Mouse (Mus musculus) thymus, postnatal 10 days (tissue): Measurements from ENCODE around the gene Cnpy4.
A peak's percentile ranks its signal among the peaks of the same experiment; 100 is the strongest.

Source experiments
- DNase-seq, 2 experiments: peaks; one replicate each; pipeline ENCODE4 v3.0.0; 2021; ENCODE audit warnings: low spot score in 2 of 2

The Cnpy4 gene

DNA sequence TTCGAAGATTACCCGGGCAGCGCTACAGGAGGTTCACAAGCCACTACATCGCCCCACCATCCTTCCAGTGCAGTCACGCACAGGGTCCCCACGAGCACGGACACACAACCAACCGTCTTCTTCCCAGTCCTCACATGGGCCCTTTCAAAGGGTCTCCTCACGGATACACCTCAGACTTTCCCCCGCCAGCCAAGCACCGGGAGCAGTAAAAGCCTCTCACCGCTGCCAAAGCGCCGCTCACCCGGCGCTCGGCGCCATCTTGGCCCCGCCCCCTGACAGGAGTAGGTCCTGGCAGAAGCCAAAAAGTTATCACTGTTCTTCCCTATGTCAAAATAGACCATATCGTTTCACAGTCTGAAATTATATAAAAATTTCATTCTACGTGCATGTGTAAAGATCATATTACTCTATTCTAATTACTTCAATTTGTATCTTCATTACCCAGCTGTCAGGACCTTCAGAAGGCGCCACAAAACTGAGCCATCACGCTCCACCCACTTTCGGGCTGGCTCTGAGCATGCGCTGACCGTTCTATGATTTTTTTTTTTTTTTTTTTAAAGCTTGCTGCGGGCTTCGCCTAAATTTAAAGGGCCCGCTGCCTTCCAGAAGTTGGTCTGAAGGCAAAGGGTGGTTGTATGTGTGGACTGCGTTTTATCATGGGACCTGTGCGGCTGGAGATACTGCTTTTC, at the start of gene Cnpy4, which contains the start of gene Taf6:
Cnpy4 (plus strand) TSS at position 536 of the 689 bp plus-strand sequence.
Taf6 (minus strand) TSS at position 502 of the 689 bp plus-strand sequence.
- DNase-seq = peak; percentile 72 to 85

DNA sequence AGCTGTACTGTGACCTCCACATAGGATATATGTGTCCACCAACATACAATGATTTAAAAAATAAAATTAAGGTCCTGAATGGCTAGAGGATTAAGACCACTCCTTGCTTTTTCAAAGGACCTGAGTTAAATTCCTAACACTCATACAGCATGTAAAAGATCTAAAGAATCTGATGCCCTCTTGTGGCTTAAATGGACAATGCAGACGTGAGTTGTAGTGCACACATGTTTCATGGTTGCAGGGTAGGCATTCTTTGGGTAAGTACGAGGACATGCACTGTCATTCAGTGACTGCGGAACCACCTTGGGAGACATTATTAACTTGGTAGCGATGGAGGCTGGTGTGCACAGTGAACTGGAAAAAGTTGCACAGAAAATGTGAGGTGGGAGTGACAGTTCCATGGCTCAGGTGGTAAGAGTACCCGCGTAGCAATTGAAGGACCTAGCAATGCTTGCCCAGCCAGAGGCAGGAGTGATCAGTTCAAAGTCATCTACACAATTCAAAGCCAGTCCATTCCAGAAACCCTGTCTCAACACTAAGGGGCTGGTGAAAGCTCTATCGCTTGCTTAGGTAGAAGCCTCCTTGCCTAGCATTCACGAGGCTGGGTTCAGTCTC, 49.2 kb upstream of the Cnpy4 start:
- DNase-seq = peak in 1 of 2 experiments; percentile 42

DNA sequence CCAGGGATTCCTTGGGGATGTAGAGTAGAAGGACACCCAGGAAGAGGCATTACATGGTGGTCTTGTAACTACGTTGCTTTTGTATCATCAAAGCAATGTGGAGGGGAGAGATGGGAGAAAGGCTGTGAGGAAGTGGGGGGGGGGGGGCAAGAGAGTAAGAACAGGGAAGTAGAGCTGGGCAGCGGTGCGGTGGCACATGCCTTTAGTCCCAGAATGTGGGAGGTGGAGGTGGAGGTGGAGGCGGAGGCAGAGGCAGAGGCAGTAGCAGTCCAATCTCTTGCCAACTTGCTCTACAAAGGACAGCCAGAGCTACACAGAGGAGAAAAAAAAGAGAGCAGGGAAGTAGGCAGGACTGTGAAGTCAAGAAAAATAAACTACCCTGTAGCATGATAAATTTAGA, 48.7 kb upstream of the Cnpy4 start:
- no peak for DNase-seq

DNA sequence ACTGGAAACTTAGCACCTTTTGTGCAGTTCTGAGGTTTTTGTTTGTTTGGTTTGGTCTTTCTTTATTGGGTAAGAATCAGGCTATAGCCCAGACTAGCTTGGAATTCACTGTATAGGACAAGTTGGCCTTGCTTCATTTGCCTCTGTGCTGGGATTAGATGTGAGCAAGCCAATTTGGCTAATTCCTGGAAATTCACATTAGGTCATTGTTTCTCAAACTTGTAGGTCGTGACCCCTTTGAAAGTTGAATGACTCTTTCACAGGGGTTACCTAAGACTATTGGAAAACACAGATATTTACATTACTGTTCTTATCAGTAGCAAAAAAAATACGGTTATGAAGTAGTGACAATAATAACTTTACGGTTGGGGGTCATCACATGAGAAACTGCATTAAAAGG, 32.9 kb upstream of the Cnpy4 start:
- no peak for DNase-seq

DNA sequence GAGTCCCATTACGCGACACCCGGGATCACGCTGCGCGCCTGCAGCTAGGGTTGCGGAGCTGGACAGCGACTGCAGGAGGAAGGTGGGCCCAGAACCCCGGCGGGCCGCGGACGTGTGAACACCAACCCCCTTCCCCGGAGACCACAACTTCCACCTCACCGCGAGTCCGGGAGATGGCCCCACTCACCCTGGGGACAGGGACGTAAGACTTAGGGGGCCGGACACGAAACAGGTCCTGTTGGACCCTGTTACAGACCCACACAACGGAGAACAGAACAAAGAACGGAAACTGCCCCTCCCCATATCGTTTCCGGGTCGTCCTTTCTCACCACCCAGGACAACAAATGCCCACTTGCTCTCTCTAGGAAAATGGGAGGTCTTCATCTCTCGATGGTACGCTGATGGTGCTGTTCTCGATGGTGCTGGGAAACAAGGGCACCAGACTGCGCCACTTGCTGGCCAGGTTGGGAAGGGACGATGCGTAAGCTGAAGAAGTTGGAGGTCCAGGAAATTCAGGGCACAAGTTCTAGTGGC, 31.8 kb upstream of the Cnpy4 start, which contains the start of gene Zfp113:
Zfp113 (minus strand) TSS at position 302 of the 534 bp plus-strand sequence.
- peak; percentile 79 to 83 for DNase-seq

DNA sequence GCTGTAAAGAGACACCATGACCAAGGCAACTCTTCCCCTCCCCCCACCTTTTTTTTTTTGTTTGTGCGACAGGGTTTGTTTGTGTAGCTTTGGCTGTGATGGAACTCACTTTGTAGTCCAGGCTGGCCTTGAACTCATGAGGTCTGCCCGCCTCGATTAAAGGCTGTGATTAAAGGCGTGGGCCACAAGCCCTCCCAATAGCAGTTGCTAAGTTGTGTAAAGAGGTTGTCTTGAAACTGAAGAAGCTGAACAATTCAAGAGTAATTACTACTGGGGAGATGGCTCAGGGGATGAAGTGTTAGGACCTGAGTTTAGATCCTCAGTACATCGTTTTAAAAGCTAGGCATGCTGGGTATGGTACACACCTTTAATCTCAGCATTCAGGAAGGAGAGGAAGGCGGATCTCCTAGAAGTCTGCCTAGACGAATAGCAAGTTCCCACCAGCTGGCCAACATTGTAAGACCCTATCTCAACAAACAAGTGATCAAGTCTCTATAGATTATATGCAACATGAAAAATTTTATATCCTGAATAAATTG, 27.0 kb upstream of the Cnpy4 start:
- DNase-seq = no peak

DNA sequence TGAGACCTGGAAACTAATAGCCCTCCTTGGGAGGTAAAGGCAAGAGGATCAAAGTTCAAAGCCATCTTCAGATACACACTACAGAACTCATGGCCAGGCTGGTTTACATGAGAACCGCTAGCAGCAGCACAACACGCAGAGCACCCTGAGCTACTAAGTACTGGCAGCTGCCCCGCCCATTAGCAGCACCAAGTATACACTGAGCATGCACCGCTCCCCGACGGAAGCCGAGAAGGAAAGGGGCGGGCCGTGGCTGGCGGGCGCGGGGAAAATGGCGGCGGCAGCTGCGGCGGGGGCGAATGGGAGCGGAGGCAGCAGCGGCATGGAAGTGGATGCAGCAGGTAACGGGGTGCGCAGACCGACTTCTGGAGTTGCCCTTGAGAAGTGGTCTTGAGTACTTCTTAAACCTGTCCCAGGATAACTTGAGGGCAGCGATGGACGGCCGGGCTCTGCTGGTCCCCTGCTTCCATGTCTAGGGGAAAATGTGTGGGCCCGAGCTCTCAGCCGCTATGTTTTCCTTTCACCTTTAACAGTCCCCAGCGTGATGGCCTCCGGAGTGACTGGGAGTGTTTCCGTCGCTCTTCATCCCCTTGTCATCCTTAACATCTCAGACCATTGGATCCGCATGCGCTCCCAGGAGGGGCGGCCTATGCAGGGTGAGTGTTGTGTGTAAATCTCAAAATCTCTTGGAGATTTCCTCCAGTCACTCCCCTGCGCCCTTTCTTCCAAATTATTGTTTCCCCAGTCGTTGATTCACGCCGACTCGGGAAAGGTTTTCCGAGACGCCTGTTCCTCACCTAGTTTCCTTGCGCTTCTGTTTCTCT, 26.2 kb upstream of the Cnpy4 start, which contains the start of gene Cops6:
Cops6 (plus strand) TSS at position 230 of the 824 bp plus-strand sequence.
- peak; percentile 91 to 93 for DNase-seq

DNA sequence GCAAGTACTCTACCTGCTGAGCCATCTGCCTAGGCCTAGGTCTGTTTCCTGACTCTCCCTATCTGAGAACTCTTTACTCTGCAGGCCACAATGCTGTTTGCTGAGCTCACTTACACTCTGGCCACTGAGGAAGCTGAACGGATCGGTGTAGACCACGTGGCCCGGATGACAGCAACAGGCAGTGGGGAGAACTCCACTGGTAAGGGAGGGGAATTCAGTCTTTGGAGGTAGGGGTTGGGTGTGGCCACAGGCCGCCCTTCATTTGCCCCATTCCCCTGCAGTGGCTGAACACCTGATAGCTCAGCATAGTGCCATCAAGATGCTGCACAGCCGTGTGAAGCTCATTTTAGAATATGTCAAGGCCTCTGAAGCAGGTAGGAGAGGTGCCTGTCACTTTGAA, 24.2 kb upstream of the Cnpy4 start:
- no peak for DNase-seq

DNA sequence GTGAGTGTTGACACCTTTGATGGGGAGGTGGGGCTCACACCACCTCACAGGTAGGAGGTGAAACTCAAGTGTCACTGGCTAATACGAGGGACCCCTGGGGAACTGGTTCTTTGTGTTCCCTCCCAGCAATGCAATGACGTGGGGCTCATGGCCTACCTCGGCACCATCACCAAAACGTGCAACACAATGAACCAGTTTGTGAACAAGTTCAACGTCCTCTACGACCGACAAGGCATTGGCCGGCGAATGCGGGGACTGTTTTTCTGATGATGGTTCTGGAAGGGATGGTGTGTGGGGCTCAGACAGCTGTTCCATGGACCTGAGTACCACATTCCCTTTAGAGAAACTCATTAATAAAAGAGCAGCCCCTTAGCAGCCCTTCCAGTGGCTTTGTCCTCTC, 23.7 kb upstream of the Cnpy4 start:
- DNase-seq = no peak

DNA sequence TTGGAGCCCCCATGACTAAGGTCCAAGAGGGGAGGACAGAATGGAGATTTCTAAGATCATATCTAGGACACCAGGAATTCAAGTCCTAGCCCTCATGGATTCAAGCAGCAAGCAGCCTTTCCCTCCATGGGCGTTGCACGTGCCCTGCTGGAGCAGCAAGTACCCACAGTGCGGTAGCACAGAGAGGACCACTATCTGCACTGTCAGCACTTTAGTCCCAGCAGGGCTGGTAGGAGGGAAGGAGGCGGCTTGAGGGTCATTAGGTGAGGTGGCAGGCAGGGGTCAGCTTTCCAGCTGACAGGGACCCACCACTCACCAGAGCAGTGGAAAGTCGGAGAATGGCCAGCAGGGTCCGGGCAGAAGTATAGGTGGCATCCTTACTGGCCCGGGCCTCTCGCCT, 21.7 kb upstream of the Cnpy4 start:
- DNase-seq = no peak

DNA sequence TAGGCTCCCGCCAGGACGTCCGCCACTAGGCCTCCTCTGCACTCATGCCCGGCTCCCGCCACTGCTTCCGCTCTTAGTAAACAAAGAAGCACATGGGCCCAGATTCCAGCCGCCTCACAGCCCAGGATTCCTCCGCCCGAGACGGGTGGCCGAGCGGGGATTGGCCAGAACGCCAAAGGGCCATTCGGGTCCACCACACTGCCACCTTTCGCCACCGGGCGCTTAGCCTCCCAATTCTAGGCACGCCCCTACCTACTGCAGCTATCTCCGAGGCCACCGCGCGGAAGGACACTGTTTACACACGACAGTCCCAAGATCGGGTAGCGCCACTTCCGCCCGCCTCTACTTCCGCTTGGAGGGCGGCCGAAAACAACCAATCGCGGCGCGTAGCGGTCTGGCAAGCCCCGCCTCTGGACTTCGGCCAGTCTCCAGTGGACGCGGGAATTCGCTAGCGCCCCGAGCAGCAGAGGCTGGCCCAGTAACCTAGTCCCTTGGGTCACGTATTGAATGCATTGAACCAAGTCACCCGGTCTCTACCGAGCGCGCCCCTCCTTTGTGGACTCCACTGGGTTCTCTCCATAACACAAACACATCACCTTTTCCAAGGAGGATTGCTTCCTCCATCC, 16.2 kb upstream of the Cnpy4 start:
- DNase-seq = peak; percentile 89 to 90

DNA sequence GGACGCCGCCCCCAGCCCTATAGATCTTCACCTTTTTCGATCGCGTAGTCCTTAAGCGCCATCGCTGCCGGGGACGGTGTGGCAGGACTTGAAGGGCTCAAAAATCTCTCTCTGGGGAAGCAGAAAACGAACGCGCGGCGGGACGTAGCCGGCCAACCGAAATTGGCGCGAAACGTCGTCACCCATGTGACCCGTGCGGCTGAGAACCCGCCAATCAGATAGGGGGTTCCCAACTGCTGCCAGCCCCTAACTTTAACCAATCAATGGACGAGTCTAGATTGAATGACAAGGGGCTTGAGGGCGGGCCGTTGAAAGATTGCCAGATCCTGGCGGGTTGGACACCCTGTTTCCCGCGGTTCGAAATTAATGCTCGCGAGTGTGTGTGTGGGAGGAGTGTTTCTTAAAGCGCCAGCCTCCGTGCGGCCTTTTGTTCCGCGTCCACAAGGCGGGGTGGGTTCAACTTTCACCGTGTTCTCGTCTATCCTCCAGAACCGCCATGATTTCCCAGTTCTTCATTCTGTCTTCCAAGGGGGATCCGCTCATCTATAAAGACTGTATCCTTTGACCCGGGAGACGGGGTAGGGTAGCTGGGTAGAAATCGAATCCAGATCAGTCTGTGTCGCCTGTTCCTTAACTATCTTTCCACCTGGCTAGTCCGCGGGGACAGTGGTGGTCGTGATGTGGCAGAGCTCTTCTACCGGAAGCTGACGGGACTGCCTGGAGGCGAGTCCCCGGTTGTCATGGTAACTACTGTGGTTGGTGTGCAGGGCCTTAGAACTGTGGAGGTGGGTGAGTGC, 15.4 kb upstream of the Cnpy4 start, which contains the start of the genes Ap4m1 and Mcm7:
Ap4m1 (plus strand) TSS at position 308 of the 797 bp plus-strand sequence.
Mcm7 (minus strand) TSS at position 728 of the 797 bp plus-strand sequence.
- DNase-seq = peak; percentile 86 to 90

DNA sequence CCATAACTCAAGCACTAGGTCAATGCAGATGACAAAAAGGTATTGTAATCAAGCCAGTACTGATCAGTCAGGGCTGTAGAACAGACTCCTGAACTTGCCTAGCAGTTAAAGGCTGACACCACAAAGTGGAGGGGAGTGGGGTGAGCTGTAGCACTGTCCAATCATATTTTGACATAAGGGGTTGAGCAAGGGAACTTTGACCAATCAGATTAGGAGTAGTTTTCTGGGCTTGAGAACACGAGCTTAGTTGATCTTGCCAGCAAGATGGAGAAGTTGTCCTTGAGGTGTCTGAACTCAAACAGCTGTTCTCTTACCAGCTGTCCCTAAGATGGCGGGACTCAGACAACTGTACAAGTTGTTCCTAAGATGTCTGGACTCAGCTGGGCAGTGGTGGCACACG, 14.1 kb upstream of the Cnpy4 start:
- DNase-seq = no peak

DNA sequence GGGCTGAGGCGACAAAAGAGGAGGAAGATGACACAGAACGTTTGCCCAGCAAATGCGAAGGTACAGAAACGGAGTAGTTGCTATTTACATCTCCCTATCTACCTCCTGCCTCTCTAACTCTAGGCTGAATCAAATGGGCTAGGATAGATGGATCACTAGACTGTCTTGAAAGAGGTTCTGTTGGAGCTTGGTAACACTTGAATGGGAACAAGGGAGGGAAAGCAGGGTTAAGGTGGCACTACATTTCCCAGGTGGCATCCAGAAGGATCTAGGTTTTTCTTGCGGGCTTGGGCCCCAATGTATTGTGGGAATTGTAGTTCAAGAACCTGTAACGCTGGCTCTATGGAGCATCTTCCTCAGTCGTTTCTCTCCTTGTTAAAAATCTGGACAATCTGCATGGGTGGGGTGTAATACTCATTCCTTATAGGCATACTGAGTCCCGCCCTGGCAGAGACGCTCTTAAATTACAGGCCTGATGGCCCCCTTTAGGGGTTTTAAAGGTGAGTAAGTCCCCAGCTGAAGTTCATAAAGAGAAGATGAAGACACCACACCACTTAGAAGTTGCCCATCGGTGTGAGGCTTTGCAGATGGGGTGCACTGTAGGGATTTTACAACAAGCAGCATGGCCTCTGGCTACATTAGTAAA, 499 bp downstream of the Cnpy4 start:
- peak; percentile 48 to 62 for DNase-seq

DNA sequence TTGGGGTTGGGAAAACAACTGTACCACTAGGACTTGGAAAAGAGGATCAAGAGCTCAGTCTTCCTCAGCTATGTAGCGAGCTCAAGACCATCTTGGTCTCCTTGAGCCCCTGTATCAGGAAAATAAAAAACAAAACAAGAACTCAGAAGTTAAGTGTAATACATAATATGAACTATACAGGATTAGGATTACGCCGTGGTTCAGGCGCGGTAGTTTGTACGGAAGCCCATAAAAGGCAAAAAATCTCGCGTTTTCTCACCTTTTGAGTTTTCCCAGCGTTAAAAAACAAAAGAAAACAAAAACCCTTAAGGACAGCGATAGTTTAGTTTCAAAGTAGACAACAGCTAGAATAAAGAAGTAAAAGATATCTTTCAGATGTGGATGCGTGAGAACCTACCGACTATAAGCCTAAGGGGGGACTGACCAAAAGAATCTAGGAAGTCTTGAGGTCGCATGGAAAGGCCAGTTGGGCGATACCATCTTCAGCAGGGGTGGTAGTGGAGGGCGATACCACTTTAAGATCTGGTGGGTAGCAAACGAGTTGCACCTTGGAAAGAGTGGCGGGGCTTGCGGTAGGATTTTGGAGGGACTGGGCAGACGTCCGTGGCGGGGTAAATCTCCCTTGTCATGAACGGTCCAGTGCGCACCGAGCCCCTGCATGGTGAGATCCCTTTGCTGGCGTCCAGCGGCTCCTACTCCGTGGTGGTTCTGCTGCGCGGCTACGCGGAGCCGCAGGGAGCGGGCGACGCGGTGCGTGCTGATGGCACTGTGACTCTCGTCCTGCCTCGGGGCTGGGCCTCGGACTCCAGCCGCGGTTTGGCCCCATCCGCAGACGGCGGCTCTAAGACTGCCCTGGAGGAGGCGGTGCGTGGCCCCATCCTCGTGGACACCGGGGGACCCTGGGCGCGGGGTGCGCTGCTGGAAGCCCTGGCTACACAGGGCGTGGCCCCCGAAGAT, 6.8 kb downstream of the Cnpy4 start, which contains the start of gene Mblac1:
Mblac1 (plus strand) TSS at position 544 of the 957 bp plus-strand sequence.
- peak; percentile 72 to 75 for DNase-seq

DNA sequence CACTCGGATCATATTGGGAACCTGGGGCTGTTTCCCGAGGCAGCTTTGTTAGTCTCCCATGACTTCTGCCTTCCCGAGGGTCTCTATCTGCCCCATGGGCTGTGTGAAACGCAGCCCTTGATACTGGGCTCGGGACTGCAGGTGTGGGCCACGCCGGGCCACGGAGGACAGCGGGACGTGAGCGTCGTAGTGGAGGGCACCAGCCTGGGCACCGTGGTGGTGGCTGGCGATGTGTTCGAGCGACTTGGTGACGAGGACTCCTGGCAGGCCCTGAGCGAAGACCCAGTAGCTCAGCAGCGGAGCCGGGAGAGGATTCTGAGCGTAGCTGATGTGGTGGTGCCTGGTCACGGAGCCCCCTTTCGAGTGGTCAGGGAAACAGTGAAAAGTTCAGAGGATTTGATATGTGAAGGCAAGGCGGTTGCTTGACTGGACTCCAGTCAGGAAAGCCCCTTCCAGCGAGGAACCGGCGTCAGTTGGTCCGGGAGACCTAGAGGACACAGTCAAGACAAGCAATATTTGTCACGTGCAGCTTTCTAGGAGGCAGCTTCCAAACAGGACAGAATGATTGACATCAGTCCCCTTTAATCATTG, 7.6 kb downstream of the Cnpy4 start:
- DNase-seq = peak; percentile 24 to 30

DNA sequence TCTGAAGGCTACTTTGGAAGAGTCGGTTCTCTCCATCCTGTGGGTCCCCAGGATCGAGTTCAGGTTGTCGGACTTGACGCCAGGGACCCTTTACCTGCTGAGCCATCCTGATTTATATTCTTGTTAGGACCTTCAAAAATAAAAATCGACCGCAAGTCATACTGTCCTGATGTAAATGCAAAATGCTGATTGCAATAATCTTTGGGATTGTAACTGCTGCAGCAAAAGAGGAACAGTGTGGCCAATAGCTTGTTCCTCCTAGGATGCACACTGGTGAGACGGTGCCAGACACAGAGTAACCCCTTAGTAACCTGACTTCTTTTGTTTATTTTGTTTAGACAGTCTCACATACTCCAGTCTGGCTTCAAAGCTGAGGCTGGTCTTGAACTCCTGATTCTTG, 8.2 kb downstream of the Cnpy4 start:
- DNase-seq = no peak

DNA sequence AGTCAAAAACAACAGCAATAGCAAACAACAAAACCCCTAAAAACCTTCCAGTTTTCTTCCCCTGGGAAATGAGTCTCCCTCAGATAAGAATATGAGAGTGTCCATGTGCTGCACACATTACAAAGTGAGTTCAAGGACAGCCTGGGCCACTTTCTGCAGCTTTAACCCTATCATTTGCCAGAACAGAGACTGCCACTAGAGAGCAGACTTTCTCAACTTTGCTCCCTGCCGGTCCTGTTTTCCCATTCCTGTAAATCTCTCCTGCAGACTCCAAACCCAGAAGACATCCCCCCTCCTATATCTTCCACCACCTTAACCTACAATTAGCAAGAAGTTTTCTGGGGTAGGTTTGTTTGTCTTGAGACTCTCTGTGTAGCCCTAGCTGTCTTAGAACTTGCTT, 12.3 kb downstream of the Cnpy4 start:
- DNase-seq = no peak
